Mouse (Mus musculus) cortical plate, adult 2 months (tissue): ENCODE data around the gene Gm28048. TPM values are rescaled to one million over a fixed set of nuclear protein-coding genes. Genes with fewer than 3 reads are reported as not detected.

Source experiments
- H3K27ac ChIP-seq: fragments of 200-500 bp; 2 replicates; pipeline ENCODE4 v1.5.1; 2012; ENCODE audit warnings: low read length, control low read depth, inconsistent platforms; ENCODE audit not compliant: insufficient read depth
- H3K4me1 ChIP-seq: fragments of 200-500 bp; 2 replicates; pipeline ENCODE4 v1.6.1; 2011; ENCODE audit warnings: low read length; ENCODE audit not compliant: control insufficient read depth, insufficient read depth
- H3K4me3 ChIP-seq: fragments of 200-500 bp; 2 replicates; pipeline ENCODE4 v1.5.1; 2011; ENCODE audit warnings: mild to moderate bottlenecking, low read length, control low read depth; ENCODE audit not compliant: insufficient read depth
- CTCF ChIP-seq: fragments of 200-500 bp; IDR thresholded peaks from 2 replicates; pipeline ENCODE4 v1.5.1; 2011; ENCODE audit warnings: mild to moderate bottlenecking, control low read depth, low read length; ENCODE audit not compliant: insufficient read depth; ENCODE audit errors: extremely low read depth
- POLR2A ChIP-seq: fragments of 200-500 bp; IDR thresholded peaks from 2 replicates; pipeline ENCODE4 v1.6.1; 2011; ENCODE audit warnings: mild to moderate bottlenecking, low read length, control low read depth; ENCODE audit not compliant: insufficient read depth; ENCODE audit errors: extremely low read depth
- polyA plus RNA-seq: library from polyadenylated mRNA; depleted of rRNA; stranded (reverse); fragments of >200 nt; gene quantifications from 2 replicates; pipeline ENCODE4 v1.2.3, GENCODE M21; 2012

Gene Gm28048
- polyA plus RNA-seq, 1 experiment, result 7.3 TPM

DNA sequence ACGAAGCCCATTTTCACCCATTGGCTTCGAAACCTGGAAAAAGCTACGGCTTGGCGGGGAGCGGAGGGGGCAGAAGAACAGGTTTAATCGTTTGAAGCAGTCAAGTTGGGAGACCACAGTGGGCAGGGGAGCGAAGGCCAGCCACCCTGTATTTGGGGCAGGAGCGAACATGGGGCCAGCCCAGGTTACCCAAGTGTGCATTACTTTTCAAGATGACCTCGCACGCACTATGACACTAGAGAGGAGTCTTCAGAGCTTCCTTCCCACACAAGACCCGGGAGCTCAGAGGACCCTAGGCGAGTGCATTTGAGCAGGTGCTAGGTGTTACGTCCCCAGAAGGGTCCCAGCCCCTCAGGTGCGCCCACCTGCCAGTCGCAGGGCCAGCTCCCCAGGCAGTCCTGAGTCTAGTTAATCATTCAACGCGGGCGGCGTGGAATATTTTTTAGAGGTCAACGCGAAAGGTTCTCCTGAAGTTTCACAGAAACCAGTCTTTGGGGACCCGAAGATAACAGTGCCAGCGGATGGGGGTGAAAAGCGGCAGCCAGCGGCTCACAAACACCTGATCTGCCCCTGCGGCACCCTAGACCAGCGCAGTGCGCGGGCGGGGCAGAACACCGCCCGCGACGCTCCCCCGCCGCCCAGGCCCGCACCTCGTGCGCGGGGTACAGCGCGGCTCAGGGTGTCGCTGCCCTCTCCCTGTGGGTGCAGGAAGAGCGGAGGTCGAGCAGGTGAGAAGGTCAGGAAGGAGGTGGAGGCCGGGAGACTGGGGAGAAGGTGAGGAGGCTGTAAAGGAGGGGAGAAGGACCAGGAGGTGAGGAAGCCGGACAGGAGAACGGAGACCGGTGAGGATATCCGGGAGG is 123.2 kb downstream of the Gm28048 start:
- Histone ChIP-seq H3K4me1 (no peaks in the 10 kb centered on the region), H3K4me3 (peak overlapping the region; percentile 90), H3K27ac (peak overlapping the region; percentile 93)
- no peak for TF ChIP-seq CTCF
- TF ChIP-seq POLR2A, result no peak

GRCm38 (mm10) chr11:22857705-22858440 is 124.0 kb downstream of the Gm28048 start:
- Histone ChIP-seq H3K4me3 (peak overlapping the region; percentile 90), H3K27ac (peak overlapping the region; percentile 93; the same call in 1 of the 2 replicates), H3K4me1 (no peaks in the 10 kb centered on the region)
- TF ChIP-seq POLR2A (no peak), CTCF (no peak)

DNA sequence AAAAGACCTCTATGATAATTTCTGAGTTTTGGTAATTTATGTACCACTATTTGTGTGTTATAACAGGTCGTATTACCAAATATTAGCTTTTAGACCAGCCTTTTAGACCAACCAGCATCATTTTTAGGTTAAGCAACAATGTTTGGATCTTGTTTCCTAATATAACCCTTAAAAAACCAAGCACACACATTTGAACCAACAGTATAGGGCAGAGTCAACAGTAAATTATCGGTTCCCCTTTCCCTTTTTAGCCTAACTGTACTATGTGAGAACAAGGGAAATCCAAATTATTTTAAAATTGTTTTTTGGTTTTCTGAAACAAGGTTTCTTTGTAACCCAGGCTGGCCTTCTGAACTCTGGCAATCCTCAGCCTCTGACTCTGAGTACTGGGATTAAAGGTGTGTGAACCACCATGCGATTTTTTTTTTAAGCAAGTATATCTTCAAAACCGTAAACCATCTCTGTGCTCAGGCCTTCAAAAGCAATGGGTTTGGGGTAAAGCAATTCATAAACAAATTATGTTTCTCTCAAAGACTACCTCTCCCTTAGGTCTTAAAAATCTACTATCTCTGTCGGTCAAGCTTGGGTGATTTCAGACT is 124.7 kb downstream of the Gm28048 start:
- peaks cover 2% of the 10 kb centered on the region; the same call in 1 of the 2 replicates for H3K4me1 ChIP-seq
- peak overlapping the region; percentile 90; the same call in 1 of the 2 replicates for H3K4me3 ChIP-seq
- no peak overlapping the region for H3K27ac ChIP-seq
- TF ChIP-seq POLR2A (no peak), CTCF (no peak)

GRCm38 (mm10) chr11:22856371-22856965 is 125.4 kb downstream of the Gm28048 start:
- Histone ChIP-seq H3K4me3 (no peak overlapping the region), H3K4me1 (peaks cover 2% of the 10 kb centered on the region), H3K27ac (no peak overlapping the region)
- TF ChIP-seq CTCF, result no peak
- TF ChIP-seq POLR2A, result no peak

- peaks cover 4% of the 10 kb centered on the region for H3K4me1 ChIP-seq
- H3K4me3 ChIP-seq, result no peak overlapping the region
- H3K27ac ChIP-seq, result no peak overlapping the region
- TF ChIP-seq POLR2A (no peak), CTCF (no peak)
Observed at GRCm38 (mm10) chr11:22854571-22854970, 127.3 kb downstream of the Gm28048 start.

DNA sequence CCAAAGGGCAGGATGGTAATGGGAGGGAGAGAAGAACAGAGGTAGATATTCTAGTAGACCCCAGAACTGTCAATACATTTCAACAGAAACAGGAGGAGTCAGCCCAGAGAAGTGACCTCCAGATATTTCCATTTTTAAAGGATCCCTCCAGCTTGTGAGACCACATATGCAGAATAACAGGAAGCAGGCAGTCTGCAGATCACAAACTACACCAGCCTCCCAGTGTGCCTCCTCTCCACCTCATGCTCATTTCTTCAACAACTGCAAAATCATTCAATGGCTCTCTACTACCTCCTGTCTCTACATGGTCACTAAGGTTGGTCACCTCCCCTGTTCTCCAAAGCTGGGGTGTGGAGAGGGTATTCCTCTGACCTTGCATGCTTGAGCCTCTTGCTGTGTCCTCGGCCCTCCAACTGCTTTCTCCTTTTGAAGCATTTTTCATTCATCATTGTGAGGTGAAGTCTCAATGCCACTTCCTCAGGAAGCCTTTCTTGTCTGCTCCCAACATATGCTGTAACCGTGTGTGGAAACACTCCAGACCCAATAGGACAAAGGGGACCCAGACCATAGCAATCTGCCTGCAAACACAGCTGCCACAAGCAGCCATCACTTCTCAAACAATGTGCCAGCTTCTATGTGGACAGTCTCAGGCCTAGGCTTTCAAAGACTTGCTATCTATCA is 128.3 kb downstream of the Gm28048 start:
- Histone ChIP-seq H3K4me1 (peaks cover 4% of the 10 kb centered on the region), H3K4me3 (no peak overlapping the region), H3K27ac (no peak overlapping the region)
- TF ChIP-seq POLR2A, result no peak
- TF ChIP-seq CTCF, result no peak

- Histone ChIP-seq H3K4me3 (no peak overlapping the region), H3K27ac (peak overlapping the region; percentile 50), H3K4me1 (peaks cover 4% of the 10 kb centered on the region)
- TF ChIP-seq POLR2A (no peak), CTCF (no peak)
Observed at GRCm38 (mm10) chr11:22852510-22852909, 129.4 kb downstream of the Gm28048 start.

DNA sequence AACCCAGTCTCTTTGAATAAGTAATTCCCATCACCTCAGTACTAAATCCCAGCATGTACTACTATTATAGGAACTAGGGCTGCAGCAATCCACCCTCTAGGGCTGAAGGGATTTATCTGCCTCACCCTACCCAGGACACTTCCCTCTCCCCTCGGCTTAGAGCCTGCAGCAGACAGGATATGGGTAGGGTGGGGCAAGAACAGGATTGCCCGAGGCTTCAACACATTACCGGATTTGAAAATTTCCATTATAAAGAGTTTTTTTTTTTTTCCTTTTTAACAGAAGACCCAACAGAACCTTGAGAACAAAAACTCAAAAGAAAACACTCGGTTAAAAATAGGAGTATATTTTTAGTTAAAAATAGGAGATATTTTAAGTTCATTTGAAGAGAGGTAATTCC is 130.5 kb downstream of the Gm28048 start:
- no peak overlapping the region for H3K4me3 ChIP-seq
- no peak overlapping the region for H3K27ac ChIP-seq
- TF ChIP-seq CTCF, result no peak
- TF ChIP-seq POLR2A, result no peak
- peaks cover 7% of the 10 kb centered on the region for H3K4me1 ChIP-seq

DNA sequence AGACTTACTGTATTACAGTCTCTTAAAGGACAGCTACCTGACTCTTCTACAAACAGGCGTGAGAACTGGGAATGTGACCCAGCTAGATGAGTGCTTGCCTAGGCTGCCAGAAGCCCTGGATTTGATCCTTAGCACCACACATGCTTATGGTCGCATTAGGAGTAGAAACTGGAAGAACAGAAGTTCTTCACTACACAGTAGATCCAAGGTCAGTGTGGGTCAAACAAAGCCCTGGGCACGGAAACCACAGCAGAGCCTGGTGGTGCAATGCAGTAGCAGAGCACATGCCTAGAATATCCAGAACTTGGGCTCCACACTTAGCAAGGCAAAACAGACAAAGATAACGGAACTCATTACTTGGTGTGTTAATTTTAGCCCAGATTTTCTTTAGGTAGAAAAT is 131.8 kb downstream of the Gm28048 start:
- peaks cover 11% of the 10 kb centered on the region for H3K4me1 ChIP-seq
- no peak overlapping the region for H3K4me3 ChIP-seq
- TF ChIP-seq POLR2A (no peak), CTCF (no peak)
- no peak overlapping the region for H3K27ac ChIP-seq
